Mouse (Mus musculus) lung, postnatal 10 days (tissue): ENCODE data around the gene Mitf.

Experiments used
- DNase-seq: peaks from one replicate; pipeline ENCODE4 v3.0.0; 2021

Gene Mitf

DNA sequence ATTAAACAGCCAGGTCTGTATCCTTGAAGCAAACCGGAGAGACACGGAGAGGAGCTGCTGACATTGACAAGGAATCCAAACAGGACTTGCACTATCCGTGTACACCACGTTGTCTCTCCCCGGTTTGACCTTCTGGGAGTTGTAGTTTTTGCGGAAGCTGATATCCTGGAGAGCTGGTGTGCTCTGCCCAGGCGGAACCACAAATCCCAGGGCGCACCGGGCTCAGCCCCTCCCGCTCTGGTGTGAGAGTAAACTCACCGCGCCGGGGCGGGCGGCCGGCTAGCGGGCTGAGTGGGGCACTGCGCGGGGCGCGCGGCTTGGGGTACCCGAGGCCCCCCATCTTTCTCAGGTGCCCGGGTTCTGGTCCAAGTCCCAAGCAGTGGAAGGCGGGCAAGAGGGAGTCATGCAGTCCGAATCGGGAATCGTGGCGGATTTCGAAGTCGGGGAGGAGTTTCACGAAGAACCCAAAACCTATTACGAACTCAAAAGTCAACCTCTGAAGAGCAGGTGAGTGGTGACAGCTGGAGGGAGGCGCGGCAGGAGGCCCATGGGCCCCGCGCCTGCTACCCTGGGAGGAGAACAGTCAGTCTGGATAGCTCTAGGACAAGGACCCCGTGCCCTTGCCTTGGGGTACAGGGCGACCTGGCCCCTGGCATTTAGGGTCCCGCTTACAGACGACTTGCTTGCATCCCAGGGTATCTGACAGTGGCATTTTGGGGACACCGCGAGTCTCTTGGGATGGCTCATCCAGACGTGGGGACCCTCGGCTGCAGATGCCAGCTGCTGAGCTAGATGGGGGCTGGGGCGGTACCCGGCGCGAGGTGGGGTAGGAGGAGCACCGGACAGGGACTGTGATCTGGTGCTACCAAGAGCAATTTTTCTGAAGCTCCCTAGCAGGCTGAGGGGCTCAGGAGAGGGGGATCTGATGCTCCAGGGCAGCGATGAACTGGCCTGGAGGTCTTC is at the start of gene Mitf:
Mitf (plus strand) TSS at position 272 of the 963 bp plus-strand sequence.
- DNase-seq: peak; percentile 95

DNA sequence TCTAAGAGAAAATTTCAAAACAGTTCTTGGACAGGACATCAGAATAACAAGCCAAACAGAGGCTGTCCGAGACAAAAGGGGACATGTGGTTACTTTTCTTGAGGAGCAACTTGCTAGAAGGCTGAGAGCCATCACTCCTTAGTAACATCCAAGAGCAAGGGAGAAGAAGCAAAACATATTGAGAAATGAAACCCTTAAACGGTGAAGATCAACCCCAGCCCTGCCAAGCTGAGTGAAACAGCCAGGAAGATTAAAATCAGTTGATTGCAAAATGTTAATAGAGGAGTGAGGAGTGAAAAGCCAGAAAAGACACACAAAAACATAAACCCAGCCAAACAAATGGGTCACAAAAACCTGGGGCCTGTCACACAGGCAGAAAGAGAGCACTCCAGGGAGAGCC is 49.5 kb upstream of the Mitf start:
- no peak for DNase-seq

DNA sequence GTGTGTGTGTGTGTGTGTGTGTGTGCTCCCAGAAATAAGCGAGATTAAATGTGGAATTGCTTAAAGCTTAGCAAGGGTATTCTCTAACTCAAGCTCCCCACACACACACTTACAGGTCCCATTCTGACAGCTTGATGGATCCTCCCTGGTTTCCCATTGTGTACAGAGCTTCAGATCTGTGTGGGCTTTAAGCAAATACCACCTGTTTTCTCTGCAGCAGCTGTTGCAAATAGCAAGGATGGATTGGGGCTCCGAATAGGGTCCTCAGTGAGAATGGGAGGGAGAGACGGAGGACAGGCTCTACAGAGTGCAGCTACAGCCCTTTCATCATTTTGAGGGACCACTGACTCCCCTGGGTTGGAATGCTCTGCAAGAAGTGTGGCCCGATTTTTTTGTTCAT is 48.0 kb upstream of the Mitf start:
- DNase-seq: no peak

DNA sequence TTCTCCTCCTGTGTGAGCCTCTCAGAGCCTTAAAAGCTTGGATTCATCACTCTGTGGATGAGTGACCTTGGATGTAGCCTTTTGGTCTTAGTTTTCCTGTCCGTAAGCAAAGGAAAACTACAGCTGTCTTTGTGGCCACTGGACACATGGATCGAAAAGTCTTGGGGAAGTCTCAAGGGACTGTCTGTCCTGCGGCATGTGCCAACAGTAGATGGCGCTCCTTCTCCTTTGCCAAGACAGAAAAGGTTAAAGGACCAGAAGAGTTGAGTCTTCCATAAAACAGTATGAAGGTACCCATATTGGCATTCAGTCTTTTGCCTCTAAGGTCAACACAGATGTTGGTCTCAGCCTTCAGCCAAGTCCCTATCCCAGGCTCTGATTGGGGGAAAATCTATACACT is 47.6 kb upstream of the Mitf start:
- DNase-seq: peak; percentile 74

DNA sequence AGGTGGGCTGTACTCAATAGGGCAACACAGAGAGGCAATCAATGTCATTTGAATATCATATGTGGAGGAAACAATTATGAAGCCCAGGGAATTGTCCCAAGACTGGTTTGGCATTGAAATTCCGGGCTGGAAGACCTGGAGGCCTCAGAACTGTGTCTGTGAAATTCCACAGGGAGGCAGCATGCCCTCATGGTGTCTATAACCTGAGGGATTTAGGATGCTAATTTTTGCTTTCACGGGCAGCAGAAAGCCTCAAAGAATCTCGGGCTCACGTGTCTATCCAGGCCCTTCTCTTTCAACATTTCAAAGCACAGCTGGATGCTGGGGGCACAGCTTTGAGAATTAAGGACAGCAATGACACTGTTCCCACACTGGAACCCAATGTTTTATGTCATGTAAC is 45.5 kb upstream of the Mitf start:
- peak; percentile 31 for DNase-seq

DNA sequence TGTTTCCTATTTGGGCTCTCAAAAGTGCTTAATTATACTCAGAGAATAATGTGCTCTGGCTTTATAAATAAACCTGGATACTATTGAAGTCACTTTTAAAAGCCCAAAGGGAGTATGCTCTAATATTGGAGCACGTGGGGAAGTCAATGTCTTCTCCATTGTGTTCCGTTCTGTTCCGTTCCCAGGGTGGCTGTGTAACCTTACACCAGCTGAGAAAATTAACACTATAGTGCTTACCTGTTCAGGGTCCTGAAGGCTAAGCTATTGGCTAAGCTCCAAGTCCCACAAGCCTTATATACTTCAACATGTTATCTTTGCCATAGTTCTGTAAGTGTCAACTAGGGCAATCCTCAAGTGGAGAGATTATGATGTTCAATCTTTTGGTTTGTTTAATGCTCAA is 42.9 kb upstream of the Mitf start:
- DNase-seq: no peak

DNA sequence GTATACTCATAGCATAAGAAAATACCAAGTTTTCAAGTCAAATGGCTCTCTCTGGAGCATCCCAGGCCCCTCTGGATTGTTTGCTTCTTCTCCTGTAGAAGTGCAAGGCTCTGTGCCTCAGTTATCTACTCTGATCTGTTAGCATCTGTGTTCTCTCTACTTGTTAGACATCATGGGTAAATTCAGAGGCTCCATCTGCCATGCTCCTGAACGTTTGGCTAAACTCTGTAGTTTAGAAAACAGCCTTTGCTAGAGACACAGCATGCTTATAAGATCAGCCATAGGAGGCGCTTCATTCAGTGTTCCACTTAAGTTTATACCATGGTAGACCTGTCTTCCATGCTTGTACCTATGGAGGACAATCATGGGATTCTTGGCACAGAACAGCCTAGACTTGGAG is 39.0 kb upstream of the Mitf start:
- DNase-seq: no peak

DNA sequence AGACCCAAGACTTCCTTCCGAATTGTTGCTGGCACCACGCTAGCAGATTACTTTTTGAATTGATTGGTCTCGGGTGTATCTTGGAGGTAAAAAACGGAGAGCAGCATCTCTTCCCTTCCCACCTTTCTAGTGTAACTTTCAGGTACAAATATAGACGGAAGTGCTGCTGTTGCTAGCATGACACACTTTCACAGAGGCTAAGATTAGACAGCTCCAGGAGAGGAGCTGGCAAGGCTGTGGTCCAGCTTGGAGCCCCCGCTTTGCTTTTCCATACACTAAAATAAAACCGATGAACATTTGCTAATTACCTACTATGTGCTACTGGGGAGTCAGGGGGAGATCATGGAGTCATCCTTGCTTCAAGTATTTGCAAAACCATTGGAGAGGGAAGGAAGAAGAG is 37.3 kb upstream of the Mitf start:
- DNase-seq: no peak

DNA sequence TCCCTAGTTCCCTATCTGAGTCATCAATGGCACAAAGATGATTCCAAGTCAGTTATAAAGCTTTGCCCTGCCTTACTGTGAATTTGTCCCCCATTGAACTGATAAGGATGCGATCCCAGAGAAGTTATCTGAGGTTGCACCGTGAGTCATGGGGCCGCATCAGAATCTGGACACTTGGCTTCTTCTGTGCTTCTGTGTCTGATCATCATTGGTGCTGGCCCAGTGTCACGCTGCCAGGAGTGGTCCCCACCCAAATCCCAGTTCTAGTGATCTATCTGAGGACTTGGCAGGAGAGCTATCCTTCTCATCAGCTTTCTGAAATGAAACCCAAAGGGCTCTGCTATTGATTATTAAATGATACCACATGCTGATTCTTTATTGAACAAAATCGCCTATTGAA is 25.5 kb upstream of the Mitf start:
- DNase-seq: no peak

DNA sequence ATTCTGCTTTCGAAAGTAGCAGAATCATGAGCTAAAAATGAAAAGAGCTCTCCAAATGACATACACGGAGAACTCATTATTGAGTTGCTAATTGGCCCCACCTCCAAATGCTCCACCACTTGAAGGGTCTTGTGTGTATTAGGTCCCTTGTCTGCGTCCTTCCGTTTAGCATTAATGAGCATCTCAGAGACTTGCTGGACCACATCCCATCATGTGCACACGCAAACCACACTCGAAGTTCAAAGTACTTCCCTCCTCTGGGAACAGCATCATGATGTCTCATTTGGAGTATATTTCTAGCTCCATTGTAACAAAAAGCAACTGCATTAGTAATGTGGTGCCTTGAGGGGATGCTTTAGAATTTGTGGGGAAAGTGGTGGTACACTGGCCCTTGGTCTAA is 24.6 kb upstream of the Mitf start:
- no peak for DNase-seq

DNA sequence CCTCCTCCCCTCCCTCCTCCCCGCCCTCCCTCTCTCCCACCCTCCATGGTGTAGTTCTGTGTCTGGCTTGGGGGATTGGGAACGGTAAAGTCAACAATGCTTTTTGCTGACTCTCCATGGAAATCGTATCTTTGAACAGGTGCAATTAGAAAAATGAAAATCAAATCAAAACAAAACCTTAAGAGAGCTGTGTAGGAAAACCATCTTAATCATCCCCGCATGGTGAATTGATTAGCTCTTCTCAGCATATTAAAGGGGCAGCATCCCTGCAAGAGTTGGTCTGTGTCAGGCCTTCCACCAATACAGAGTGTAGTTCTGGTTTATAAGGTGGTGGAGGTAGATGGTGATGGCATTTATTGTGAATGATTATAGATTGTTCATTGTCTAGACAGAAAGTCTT is 20.0 kb upstream of the Mitf start:
- no peak for DNase-seq

DNA sequence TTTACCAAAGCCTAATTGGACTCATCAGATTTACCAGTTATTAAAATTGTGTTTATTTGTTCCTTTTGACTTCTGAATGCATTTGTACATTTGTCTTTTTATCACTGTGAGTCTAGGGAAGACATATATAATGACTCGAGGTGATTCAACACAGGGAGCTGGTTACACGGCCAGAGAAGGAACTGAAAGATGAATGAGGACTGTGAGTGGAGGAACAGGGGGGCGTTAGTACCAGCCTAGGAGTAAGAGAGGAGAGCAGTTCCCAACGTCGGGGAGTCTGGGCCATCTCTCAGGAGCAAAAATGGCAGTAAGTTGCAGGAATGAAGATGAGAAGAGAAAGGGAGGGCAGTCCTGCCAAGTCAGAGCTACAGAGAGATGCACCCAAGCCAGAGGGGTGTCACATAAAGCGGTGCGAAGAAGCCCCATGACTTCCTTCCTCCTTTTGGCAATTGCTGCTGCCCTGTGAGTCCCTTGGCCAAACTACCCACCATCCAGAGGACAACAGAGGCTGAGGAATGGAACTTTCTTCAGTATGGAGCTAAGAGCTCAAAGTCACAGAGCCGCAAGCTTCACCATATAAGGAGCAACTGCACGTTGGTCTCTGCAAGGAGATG is 18.4 kb upstream of the Mitf start:
- no peak for DNase-seq

DNA sequence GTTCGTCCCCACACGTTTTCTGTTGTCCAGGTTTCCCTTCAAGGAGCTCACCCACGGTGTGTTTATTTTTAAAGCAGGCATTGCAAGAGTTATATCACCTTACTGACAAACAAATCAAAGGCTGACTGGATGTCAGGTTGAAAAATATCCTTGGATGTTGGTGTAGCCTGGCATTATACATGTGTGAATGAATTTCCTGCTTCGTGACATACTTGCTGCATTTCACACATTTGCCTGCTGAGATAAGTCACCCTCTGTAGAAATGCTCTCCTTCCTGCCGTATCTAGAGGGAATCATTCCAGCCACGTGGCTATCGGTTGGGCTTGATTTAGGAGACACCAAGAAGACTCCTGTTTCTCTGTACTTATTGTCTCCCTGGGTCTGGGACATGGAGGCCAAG is 17.2 kb upstream of the Mitf start:
- DNase-seq: no peak

DNA sequence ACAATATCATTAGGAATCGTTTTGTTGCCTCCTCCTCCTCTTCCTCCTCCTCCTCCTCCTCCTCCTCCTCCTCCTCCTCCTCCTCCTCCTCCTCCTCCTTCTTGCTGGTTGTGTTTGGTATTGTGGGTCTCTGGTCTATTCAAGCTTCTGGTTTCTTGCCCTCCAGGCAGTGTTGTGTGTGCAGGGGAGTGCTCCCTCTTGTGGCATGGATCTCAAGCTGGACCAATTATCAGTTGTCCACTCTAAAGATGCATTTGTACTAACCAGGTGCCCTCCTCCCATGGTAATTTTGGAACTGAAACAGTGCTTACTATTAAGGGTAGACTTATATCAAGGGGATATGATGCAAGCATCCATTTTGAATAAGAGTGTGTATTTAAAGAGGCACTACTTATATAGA is 14.7 kb upstream of the Mitf start:
- DNase-seq: peak; percentile 19

DNA sequence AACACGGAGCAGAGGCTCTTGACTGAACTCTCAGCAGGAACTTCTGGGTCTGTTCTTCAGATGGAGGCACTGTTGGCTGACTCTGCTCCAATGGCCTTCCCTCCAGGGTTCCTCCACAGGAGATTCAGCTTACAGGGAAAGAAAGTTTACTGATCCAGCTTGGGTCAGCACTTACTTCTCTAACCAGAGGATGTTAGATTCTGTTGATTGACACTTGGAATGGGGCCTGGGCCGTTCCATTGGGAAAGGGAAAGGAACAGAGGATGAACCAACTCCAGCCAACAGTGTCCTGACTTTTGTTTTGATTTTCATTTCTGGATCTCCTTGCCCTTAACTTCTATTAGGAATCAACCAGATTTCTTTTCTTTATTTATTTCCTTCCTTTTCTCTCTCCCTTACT is 11.7 kb upstream of the Mitf start:
- no peak for DNase-seq

DNA sequence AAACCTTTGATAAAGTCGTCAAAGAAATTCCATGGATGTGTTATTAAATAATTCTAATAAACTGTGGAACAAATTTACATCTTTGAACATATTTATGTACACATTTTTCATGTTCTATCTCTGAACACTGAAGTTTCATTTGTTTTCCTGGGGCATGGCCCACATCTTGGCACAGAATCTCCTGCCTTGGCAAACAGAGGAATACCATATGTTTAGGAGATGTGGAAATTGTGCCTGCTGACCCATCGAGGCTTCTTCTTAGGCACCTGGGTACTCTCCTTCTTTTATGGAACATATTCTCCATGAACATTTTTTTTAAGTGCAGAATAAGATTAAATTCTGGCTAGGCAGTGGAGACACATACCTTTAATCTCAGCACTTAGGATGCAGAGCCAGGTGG is 6.2 kb upstream of the Mitf start:
- no peak for DNase-seq

DNA sequence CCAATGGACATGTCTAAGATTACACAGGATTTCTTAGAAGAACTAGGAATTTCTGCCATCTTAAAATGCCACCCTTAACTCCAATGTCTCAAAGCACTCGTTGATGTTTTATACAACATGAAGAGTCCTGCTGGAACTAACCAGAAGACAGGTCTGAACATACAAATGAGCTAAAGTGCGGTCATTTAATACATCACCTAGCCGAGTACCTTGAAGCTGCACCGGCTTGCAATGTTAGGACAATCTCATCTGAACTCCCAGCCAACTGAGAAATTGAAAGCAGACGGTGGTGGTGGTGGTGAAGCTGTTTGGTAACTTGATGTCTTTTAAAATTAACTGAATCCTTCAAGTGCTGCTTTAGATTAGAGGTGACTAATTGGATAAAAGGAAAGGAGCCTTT is 801 bp upstream of the Mitf start:
- DNase-seq: no peak

DNA sequence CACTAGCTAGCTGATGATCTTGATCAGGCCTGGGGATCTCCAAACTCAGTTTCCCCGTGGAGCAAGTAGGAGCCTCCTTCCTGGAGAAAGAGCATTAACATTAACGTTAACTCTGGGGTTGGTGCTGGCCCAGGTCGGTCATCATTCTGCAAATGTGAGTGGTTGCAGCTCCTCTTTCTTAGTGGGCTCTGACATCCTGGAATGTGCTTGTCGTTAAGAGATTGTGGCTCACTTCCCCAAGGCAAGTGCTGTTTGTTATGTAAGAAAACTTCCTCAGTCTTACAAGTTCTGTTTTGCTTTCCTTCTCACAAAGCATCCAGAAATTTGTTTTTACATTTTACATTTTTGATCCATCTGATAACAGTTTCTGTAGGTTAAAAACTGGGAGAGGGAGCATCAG is 7.3 kb downstream of the Mitf start:
- no peak for DNase-seq

DNA sequence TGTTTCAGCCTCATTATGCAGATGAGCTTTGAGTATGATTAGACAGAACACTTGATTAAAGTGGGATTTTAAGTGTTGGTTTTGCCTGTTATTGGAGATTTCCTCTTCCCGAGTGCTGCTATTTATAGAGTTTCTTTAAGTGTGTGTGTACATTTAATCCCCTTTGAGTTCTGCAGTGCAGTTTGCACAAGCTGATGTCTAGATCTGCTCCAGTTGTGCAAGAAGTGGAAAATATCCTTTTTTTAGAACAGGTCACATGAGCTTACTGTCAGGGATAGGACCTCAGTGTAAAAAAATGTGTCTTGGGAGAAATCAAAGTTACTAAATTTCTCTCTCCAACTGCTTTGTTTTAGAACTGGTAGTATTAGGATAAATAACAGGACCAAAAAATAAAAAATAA is 8.9 kb downstream of the Mitf start:
- DNase-seq: no peak

DNA sequence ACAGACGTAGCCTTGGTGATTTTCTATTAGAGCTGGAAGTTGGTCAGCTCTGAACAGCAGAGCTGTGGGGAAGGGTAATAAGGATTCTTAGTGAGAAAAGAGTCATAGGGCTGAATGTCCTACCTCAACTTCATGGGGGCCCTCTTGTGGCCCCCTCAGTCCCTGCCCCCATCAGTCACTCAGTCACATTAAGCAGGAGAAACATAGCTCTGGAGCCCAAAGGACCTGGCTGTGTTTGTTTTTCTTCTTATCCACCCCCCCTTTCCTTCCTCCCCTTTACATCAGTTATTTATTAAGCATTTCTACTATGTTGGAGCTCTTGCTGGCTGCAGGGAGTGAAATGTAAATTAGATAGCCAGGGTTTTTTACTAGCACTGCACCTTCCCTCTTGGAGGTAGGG is 10.0 kb downstream of the Mitf start:
- DNase-seq: no peak

DNA sequence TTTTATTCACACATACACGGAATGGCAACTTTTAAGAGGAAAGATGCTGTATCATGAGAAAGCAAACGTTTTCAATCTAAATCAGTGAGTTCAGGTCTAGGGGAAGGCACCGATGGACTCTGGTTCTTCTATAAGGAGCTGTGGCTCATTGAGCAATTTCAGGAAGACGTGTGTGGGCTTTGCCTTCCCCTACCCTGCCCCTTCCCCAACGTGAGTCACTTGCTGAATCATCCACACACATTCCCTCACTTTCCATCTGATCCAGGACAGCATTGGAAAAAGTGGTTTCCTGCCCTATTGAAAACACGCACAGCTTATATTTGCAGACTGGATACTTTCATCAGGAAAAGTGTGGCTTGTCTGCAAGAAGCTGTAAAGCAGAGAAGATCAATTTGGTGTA is 11.3 kb downstream of the Mitf start:
- no peak for DNase-seq

DNA sequence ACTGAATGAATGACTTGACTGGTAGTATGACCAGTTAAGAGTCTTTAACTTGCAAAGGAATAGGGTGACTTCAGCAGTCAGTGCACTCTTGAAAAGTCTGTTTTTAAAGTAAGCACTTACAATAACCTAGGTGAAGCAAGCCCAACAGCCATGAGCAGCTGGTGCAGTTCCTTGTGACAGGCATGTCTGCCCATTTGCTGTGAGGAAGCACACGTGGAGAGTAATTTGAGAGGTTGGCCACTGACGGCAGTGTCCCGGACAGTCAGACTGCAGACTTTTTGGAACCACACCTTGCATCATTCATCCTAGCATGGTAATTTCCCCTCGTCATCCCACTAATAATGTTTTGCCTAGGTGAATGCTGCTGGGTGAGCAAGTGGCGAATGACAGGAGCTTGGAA is 12.1 kb downstream of the Mitf start:
- DNase-seq: no peak

DNA sequence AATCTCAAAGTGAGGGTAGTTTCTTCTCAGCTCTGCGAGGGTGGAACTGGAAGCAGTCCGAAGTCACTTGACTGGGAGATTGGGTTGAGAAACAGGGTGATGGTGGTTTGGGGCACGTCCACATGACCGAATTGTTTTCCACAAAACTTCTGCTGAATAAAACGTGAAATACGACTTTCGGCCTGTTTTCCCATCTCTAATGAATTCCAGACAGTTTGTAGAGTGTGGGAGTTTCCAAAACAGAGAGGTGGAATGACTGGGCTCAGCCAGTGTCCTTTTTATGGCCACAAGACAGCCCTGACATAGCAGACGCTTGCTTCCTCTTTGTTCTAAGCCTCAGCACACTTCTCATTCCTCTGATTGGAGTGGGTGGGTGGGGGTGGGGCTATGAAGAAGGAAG is 13.7 kb downstream of the Mitf start:
- no peak for DNase-seq

DNA sequence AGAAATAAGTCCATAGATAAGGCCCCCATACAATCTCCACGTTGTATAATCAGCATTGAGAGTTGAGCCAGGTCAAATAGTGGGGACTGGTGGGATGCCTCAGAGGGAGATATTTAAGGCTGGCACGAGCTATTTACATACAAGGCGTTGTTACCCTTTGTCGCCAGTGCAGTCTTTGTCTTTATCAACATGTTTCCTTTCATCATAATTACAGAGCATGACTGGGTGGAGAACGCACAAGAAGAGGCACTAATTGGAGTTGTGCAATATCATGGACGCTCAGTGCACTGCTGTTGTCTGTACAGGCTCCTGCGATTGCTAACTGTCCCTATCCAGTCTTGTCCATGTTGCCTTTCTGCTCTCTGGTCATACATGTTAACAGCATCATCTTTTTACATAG is 15.0 kb downstream of the Mitf start:
- no peak for DNase-seq
